ENCODE assay signal across 12 mouse cellular contexts in the genomic region with DNA sequence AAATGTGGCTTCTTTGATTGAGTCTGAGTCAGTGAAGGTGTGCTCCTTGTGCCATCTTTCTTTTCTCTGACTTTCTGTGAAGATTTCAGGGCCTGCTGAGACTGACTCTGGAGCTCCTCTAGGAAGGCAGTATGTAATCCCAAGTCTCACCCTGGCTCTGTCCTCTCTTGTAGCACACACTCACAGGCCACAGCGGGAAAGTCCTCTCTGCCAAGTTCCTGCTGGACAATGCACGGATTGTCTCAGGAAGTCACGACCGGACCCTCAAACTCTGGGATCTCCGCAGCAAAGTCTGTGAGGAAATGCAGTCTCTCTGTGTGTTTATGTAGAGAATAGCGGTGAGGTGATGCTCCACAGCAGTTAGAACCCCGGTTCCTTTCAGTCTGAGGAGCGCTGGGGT. TPM values are rescaled to one million over a fixed set of nuclear protein-coding genes. Genes with fewer than 3 reads are reported as not detected.
DNase-seq lines count a peak whose midpoint lies in the region; ATAC-seq and TF ChIP-seq lines count a peak whose summit lies in the region.
"Had no signal": no experiment of that assay in that cellular context is flagged by ENCODE, and none has a peak within 500 bp of the region (broad histone marks: within the 10 kb centered on the region; RNA-seq: fewer than 3 reads in every experiment).

No protein-coding gene starts in this region.

- H3K27me3 ChIP-seq in forebrain, postnatal 0 days (ENCODE audit: insufficient read depth, low read length), result no peaks in the 10 kb centered on the region
- no peaks in the 10 kb centered on the region for H3K27me3 ChIP-seq in forebrain, embryonic 13.5 days

- no peak overlapping the region for H3K4me2 ChIP-seq in forebrain, postnatal 0 days (ENCODE audit: low read depth)
- H3K4me2 ChIP-seq in forebrain, embryonic 13.5 days, result no peak overlapping the region

- ATAC-seq in forebrain, postnatal 0 days, result 0 out of 2 replicates have a peak, but pooled peaks have one; percentile 20
- no peak for ATAC-seq in forebrain, embryonic 13.5 days
- ATAC-seq in megakaryocyte-erythroid progenitor cell, adult 5-6 weeks (replicated peaks; ENCODE audit: low FRiP score, low TSS enrichment, poor library complexity, severe bottlenecking), result no peak

- DNase-seq in forebrain, postnatal 0 days, result no peak
- DNase-seq in kidney, postnatal 10 days, result peak; percentile 65
- DNase-seq in kidney, adult 18-20 months, result no peak
- peak; percentile 49 to 51 for DNase-seq in heart, postnatal 10 days
- peak; percentile 60 to 78 for DNase-seq in lung, postnatal 4 days
- no peak for DNase-seq in spleen, adult 12 weeks (ENCODE audit: low spot score)
- DNase-seq: adrenal gland, adult 2 months; B cell, adult 2 months; cerebellum, adult 8-10 months had no signal

- peak overlapping the region; percentile 35; the same call in 1 of the 2 replicates for H3K27ac ChIP-seq in forebrain, postnatal 0 days (ENCODE audit: low read depth, low read length)
- H3K27ac ChIP-seq in forebrain, embryonic 13.5 days, result no peak overlapping the region; the same call in 1 of the 2 replicates
- H3K27ac ChIP-seq: liver, embryonic 14.5 days had no signal

- peaks cover 89% of the 10 kb centered on the region for H3K36me3 ChIP-seq in forebrain, postnatal 0 days (ENCODE audit: insufficient read depth)
- peaks cover 91% of the 10 kb centered on the region for H3K36me3 ChIP-seq in forebrain, embryonic 13.5 days (ENCODE audit: poor library complexity, severe bottlenecking)

- no peaks in the 10 kb centered on the region for H3K4me1 ChIP-seq in forebrain, postnatal 0 days (ENCODE audit: insufficient read depth)
- H3K4me1 ChIP-seq in forebrain, embryonic 13.5 days, result no peaks in the 10 kb centered on the region

- 78% methylated on average over 8 of the region's 8 CpGs for WGBS in forebrain, postnatal 0 days
- 90% methylated on average over 8 of the region's 8 CpGs for WGBS in forebrain, embryonic 13.5 days

- intact Hi-C loops in heart, postnatal 10 days (cut with DNase I), result loop anchor here (1.0 kb wide), 1 partner anchor 68 kb away; the partner anchor contains the start of gene Dgkd

- H3K9me3 ChIP-seq in forebrain, postnatal 0 days (ENCODE audit: low read length), result no peaks in the 10 kb centered on the region
- H3K9me3 ChIP-seq in forebrain, embryonic 13.5 days (replicated peaks), result no peaks in the 10 kb centered on the region

- no peak overlapping the region for H3K4me3 ChIP-seq in forebrain, postnatal 0 days (ENCODE audit: low read depth, low read length)
- H3K4me3 ChIP-seq in forebrain, embryonic 13.5 days, result no peak overlapping the region

- no peak overlapping the region for H3K9ac ChIP-seq in forebrain, postnatal 0 days
- H3K9ac ChIP-seq in forebrain, embryonic 13.5 days, result no peak overlapping the region
- H3K9ac ChIP-seq: liver, embryonic 14.5 days had no signal

- TF ChIP-seq CTCF in forebrain, postnatal 0 days (IDR thresholded peaks at IDR 0.05; ENCODE audit: low read depth), result no peak

RNA-seq across cellular contexts. Expression of gene Sag, which starts 17.8 kb away (rescaled TPM):
- total RNA-seq in forebrain, postnatal 0 days (2014; rRNA removed), result 0.76 and 1.3 TPM in 2 replicates
- polyA plus RNA-seq in forebrain, postnatal 0 days (2015; fragmentation: Nextera tagmentation; extraction: Ambion mirVana), result 1.4 and 1.6 TPM in 2 replicates
- 2.4 and 2.8 TPM in 2 replicates for polyA plus RNA-seq in forebrain, embryonic 13.5 days (2015; fragmentation: Nextera tagmentation; extraction: Ambion mirVana)
- under 1 TPM; 0.37 to 0.41 TPM for total RNA-seq in heart, postnatal 10 days (2021)
- 2.1 and 3.2 TPM in 2 replicates for total RNA-seq in megakaryocyte-erythroid progenitor cell, adult 5-6 weeks (2014; fragmentation: Nextera tagmentation)
- 0.95 and 2.0 TPM in 2 replicates for total RNA-seq in megakaryocyte-erythroid progenitor cell, adult 5-6 weeks (2017)

RNA-seq across cellular contexts. Expression of gene Atg16l1, which starts 30.0 kb away (rescaled TPM):
- 70.2 and 98.7 TPM in 2 replicates for total RNA-seq in forebrain, postnatal 0 days (2014; rRNA removed)
- polyA plus RNA-seq in forebrain, postnatal 0 days (2015; fragmentation: Nextera tagmentation; extraction: Ambion mirVana), result 36.7 and 49.1 TPM in 2 replicates
- polyA plus RNA-seq in forebrain, embryonic 13.5 days (2015; fragmentation: Nextera tagmentation; extraction: Ambion mirVana), result 43.8 and 49.9 TPM in 2 replicates
- total RNA-seq in heart, postnatal 10 days (2021), result 10 to 100 TPM; 25.6 to 27.9 TPM
- 43.1 and 47.6 TPM in 2 replicates for total RNA-seq in megakaryocyte-erythroid progenitor cell, adult 5-6 weeks (2014; fragmentation: Nextera tagmentation)
- 58.1 and 59.8 TPM in 2 replicates for total RNA-seq in megakaryocyte-erythroid progenitor cell, adult 5-6 weeks (2017)

Comparison
In these comparisons a context has a peak if more than half of its experiments do, and no peak if none do; other contexts are left out.
1. DNase-seq: peak in kidney, postnatal 10 days (single experiment), heart, postnatal 10 days (2 of 2) and lung, postnatal 4 days (2 of 2); none in forebrain, postnatal 0 days (single experiment), kidney, adult 18-20 months (single experiment) and spleen, adult 12 weeks (single experiment).